Mouse (Mus musculus) c-Kit-negative CD71-positive TER-119-positive erythroid progenitor cells, embryonic 14.5 days (primary cell): Measurements from ENCODE around the gene Syne1.

Experiments
- DNase-seq: peaks from one replicate; pipeline ENCODE4 v3.0.0-alpha.2; 2013; ENCODE audit warnings: low read depth, low spot score

Syne1 gene

DNA sequence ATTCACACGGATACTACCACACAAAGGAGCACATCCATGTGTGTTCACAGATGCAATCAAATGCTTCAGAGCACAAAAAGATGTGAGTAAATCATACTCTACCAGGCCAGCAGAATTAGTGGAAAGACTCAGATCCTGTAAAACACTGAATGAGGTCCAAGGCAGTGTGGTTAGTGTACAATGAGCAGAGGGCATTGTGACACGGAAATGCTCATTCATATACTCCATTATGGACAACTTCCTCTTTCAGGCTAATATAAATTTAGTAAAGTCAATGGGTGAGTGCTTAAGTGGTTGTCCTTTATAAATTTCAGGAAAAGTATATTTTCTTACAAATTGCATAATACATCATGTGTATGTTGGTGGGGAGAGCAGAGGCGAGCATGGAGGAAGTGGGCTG, 484.2 kb downstream of the Syne1 start:
- no peak for DNase-seq

DNA sequence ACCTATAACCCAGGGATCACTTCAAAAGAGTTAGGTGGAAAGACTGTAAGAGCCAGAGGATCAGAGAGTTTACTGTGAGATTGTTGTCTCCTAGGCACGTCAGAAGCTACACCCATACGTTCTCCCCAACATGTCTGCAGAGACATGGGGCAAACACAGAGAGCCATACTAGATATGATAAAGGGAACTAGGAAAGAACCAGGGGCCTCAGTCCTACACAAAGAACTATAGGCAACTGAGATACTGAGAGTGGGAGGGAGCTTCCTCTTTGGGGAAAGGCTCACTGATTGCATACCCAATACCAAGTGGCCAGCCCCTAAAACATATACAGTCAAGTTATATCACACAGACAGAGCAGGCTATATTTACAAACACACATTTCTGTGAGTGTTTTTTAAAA, 491.3 kb downstream of the Syne1 start:
- no peak for DNase-seq

DNA sequence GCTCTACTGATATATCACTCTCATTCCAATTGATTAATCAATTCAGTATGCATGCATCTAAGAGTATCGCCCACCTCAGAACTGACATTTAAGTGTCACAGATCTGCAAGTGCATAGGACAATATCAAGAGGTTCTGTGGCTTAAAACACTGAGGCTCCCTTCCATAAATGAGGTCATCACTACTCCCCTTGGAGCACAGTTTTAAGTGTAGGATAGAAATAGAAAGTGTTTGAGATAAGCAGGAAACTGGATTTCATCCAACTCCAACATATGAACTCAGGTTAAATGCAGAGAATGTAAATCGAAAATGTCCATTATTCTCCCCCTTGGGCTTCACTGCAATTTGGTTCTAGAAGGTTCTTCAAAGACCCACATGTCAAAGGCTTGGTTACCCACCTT, 492.4 kb downstream of the Syne1 start:
- no peak for DNase-seq

DNA sequence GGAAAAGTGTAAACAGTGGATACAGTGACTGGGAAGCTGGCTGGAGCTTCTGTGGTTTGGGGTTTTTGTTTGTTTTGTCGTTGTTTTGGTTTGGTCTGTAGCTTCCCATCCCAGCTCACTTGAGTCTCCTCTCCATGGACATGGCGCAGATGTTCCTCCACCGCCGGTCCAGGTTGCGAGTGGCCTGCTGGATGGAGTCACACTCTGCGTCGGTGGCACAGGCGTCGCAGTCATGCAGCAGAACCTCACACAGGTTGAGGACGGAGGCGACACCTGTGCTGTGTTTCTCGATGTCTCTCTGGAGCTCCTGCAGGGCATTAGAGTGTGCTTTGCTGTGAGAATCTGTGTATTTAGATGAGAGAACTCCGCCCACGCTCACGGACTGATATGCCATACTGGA, 493.6 kb downstream of the Syne1 start:
- no peak for DNase-seq

DNA sequence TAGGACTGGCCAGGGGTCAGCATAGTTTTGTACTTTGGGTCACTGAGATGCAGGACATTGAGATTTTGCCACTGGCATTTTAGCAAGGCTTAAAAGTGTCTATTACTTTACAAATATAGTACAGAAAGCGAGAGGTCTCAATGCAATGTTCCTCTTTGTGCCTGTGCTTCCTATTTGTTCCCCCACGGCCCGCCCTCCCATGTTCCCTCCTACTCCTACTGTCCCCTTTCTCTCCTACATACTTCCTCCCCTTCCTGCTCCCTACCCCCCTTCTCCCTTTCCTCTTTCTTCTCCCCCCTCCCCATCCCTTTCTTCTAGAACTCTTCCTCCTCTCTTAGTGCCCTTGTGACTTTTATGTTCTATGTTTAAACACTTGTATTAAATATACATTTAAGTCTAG, 494.3 kb downstream of the Syne1 start:
- no peak for DNase-seq

DNA sequence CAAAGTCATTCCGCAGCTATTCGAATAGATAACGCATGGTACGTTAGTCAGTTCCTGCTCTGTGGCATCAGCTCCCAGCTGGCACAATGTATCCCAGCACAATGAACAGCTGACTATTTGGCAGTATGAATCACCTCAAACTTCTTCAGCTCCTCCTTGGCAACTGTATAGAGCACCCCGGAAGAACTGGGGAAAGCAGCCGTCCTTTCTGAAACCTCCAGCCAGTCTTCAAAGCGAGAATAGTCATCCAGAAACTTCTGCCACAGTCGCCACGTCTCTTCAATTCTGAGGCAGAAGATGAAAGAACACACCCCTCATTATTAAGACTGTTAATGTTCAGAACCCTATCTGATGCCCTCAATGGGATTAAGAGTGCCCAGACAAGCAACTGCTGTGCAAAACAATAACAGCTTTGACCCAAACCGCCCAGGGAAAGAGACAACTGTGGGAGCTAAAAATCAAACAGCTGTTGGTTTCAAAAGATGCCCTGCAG, 495.0 kb downstream of the Syne1 start:
- no peak for DNase-seq

DNA sequence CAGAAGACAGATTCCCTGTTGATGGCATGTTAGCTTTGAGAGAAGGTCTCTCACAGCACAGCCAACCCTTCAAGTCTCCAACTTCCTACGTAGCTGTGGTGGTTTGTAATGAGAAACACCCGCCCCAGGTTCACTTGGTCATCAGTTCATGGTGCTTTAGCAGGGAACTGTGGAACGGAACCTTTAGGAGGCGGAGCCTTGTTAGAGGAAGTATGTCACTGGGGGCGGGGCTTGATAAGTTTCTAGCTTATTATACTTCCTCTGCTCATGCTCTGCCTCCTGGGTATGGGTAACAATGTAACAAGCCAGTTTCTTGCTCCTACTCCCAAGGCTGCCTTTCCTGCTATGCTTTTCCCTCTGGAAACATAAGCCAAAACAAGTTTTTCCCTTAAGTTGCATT, 505.6 kb downstream of the Syne1 start:
- no peak for DNase-seq

DNA sequence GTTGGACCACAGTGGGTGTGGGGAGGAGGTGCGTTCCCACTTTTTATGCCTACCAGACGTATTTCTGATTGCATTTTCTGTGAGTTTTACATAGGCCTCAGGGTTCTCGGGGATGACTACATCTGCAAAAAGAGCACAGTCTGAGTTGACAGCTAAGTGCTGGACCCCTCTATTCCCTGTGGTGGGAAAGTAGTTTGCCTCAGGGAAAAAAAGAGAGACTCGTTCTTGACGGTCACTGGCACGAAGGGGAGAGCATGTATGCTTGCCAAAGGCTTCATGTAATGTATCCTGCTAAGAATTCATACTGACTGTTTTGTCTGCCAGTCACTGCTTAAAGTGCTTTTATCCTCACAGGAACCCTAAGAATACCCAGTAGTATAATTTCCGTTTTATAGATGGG, 506.1 kb downstream of the Syne1 start:
- DNase-seq = no peak

DNA sequence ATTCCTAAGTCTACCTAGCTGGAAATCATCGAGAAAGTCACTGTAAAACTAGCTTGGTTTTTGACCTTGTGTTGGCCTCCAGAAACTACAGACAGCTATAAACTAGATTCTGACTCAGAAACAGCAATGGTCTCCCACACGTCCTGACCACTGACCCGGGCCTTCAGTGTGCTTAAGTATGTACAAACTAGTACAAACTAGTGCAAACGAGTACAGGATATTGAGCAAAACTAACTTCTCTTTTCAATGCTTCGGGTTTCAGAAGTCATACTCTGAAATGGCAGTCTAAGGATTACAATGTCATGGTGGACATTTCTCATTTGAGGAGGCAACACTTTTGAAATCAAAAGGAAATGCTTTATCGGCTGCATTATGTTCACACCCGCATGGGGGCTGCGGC, 506.8 kb downstream of the Syne1 start:
- DNase-seq = no peak

DNA sequence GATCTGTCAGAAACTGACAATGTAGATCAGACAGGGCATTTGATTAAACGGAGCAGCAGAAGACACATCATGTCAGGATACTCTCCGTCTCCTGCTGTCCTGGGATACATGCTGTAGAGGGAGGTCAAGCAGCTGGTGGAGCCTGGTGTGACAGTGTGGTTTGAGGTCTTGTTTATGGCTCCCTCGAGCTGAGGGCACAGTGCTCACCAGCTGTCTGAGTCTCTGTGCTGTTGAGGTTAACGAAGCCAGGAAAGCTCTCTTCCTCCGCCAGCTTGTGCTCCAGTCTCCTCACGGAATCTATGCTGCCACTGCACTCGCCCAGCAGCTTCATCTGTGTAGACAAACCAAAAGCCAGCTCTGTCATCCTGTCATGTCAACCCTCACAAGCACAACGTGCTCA, 510.0 kb downstream of the Syne1 start:
- no peak for DNase-seq

DNA sequence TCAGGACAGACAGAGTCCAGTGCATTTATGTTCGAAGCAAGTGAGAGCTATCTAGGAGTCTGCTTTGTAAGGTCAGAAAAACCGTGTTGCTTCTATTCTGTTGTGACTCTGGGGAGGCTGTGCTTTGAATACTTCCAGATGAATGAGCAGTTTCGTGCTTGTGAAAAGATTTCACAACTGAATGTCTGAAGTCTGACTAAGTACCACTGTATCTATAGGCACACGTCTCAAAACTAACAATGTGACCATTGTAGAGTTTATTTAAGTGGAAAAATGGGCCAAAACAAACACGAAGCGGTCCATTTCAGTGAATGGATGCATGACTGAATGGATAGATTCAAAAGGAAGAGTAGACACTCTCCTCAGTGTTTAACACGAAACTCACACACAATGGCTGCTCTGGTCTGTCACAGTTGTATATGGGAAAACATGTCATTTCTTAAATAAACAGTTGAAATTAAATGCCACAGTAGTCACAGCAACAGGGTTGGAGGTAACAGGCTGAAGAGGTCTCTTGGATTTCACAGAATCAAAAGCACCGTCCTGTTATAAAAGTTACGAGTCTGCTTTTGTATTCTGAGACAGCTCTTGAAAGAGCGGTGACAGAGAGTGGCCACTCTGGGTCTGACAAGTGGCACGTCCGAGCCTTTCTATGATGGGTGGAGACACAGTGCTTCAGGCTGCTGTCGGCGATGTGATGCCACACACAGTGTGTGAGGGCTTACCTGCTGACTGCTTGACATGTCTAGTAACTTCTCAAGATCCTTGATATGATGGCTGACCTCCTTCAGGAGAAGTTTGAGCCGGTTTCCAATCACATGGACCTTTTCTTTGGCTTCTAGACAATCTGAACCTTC, 518.9 kb downstream of the Syne1 start:
- no peak for DNase-seq

DNA sequence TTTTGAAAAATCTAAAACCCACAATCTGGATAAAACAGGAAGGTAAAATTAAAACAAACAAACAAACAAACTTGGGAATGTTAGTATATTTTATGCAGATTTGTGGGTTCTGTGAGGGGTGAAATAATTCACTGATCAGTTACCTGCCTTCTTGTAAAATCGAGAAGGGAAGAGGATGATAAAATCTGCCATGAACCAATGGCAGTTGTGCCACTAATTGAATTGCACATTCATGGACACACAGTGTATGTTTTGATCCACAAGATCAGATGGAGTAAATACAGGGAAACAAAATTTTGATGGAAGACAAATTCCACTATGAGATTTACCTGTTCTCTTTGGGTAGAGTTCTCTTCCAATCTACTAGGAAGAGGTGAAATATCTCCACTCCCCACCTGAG, 521.4 kb downstream of the Syne1 start:
- DNase-seq = no peak

DNA sequence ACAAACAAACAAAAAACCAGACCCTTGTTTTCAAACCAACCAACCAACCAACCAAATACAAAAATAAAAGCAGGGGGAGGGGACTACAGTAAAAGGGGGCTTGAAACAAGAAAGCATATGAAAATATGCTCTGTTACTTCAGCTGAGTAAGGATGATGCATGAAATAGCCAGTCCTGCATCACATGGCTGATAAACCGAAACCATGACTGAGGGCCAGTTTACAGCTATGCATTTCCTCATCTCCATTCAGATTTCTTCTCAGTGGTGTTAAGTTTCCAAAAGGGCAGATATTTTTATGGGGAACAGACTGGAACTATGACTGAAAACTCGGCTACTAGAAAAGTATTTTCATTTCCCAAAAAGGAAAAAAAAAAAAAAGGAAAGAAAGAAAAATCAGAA, 522.1 kb downstream of the Syne1 start:
- no peak for DNase-seq

DNA sequence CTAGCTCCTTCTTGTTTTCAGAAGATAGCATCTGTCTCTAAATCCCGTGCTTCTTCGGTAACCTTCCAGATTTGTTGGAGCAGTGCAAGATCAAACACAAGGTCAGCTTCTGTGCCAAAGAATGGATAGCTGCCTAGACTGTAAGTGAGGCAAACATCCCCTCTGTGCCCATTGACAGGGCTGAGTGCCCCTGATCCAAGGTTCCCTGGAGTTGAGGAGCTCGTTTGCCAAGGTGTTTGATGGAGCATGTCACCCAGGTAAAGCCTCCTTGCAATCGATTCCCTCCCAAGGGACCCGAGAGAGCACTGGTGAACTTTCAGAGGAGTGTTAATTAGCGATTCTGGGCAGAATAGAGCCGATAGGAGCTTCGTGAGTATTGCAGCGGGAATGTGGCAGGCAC, 523.0 kb downstream of the Syne1 start:
- DNase-seq = no peak

DNA sequence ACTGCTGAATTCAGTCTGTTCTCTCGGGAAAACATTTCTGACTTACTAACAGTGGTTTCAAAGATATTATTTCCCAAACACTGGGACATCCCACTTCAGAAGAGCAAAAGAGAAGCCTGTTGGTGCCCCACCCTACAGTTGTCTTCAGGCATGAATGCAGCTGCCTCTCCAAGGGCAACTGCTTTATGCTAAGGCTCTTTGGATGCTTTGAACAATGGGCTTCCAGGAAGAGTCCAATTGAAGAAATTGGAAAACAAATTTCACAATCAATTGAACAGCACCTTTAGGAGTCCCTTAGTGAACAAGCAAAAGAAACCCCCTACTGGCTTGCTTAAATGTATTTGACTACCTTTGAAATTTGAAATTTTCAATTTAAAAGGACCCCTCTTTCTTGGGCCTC, 524.1 kb downstream of the Syne1 start:
- no peak for DNase-seq

DNA sequence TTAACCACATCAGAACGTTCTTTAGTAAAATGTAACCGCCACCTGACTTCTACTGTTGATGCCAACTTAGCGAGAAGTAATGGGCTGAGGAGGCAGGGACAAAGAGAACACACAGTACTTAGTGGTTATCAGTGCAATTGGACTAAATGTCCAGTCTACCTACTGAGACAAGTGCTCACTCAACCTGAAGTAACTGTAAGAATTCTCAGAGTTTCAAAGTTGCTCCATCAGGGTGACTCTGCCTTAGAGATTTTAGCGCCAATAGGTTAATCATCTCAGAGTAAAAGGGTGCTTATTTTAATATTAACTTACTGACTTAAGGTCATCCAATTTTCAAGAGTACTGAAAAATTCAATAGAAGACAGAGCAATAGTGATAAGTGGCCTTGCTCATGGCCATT, 525.4 kb downstream of the Syne1 start:
- no peak for DNase-seq

DNA sequence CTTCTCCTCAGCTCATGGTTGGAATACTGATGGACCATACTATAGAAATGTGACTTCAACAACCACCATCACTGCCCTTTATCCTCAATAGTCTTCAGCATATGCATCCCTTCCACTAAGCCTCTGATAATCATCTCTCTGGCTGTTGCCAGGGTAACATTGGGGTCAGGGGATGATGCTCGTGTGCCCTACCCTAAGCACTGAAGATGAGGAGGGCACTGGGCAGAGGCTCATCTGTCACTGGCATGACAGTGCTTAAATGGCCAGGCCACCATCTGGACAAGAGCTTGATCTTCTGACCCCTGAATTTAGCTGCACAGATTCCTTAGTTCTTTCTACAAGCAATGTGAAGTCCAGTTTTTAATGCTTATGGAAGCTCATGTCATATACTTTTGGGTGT, 534.1 kb downstream of the Syne1 start:
- DNase-seq = no peak

DNA sequence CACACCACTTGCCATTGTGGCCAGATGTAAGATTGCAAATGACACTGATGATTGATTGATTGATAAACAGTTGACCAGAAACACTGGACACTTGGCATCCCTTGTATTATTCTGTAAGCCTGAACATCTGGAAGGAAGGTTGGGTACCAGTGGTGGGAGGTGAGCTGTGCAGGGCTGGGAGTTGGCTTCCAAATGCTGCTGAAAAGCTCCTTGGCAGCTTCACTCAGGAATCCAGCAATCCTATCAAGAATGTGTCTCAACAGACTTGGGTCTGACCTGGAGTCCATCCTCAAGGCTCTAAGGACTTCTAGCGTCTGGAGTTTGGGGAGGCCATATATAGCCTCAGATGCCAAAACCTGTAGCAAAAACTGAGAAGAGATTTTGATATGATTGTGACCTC, 536.3 kb downstream of the Syne1 start:
- DNase-seq = no peak

DNA sequence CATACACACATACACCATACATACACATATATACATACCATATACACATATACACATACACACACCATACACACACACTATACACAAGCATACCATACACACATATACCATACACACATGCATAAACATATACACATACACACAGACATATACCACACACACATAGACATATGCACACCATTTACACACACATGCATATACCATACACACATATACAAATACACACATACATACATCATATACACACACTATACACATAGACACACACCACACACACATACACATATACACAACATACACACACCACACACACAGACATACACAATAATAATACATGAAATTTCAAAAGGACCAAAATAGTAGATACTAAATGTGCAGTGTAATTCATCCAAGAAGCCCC, 539.3 kb downstream of the Syne1 start:
- DNase-seq = no peak

DNA sequence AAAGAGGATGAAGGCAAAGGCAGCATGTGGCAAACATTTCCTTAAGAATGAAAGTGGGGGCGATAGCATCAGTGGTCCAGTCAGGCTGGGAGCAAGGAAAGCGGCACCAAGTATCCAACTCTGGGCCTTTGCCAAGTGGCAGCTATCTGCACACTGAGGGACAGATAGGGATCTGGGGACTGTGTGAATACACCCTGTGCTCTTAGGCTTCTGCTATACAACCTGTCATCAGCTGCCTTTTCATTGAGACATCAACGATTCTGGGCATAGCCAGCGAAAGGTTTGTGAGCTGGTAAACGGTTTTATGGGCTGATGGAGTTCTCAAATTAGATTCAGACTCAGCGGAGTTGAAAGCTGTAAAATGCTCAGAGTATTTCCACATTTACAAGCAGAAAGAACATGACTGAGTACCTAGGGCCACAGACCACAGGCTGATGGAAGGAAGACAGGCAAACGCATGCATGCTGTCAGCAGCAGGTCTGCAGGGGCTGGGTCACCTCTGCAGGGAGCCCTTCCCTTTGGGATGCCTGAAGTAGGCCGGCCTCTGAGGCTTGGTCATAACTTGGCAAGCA, 542.4 kb downstream of the Syne1 start:
- no peak for DNase-seq

DNA sequence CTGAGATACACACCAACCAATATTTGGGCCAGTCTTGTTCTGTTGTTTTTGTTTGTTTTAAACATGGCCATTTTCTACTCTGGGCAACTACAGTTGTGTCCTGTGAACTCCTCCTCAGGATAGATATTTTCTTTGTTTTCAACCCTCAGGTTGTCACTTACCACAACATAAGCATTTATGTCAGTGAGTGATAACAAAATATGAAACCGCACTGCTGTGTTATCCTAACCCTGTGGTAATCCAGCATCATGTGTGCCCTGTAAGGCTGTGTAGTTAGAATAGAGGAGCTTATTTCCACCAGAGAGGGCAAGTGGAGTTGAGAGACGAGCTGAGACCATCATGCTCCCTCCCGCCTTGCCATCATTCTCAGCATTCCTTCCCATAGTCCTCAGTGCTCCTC, 554.7 kb downstream of the Syne1 start:
- DNase-seq = no peak

DNA sequence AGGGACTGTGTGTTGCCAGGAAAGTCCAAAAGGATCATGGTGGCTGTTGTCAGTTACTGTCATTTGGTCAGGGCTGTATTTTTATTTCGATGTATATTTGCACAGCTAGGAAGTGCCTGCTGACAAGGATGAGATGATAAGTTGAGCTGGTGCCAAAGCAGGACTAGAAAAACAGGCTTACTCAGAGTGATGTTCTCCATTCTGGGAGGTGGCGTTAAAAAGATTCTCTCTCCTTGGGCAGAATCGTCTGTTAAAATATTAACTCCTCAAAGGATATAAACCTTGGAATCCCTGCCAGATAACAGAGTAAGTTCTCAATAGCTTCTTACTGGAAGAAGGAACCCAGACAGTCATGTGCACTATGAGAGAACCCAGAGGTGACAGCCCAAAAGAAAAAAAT, 557.5 kb downstream of the Syne1 start:
- DNase-seq = no peak

DNA sequence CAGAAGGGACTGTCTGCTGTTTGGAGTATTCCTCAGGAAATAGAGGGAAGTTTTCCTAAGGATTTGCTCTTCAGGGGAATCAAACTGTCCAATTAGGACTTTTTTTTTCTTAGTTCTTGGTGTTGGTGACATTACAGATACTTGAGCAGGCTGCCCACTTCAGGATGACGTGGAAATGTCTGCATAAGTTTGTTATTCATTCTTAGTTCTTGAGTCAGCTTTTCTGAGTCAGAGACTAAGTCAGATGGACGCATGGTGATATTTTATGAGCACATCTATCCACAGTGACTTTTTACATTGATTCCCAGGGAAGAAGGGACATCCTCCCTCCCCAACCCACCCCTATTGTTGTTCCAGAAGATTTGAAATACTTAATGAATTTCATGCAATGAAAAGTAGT, 567.4 kb downstream of the Syne1 start:
- no peak for DNase-seq

DNA sequence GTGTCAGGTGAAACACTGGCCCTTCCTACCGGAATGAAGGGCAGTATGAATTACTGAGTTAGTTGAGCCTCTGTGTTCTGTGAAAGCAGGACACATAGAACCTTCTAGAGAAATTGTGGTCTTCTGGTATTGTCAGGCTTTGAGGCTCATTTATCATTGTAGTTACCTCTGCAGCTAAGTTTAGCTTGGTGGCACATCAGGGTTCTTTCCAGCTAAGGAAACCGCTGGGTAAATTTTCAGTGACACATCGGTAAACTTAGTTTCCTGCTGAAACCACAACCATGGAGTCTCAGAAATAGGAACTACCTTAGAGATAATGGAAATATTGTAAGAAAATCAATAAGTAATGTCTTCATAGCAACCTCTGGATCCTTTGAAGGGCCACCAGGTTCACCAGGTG, 573.9 kb downstream of the Syne1 start:
- no peak for DNase-seq
